Mouse (Mus musculus) lung, postnatal 0 days (tissue): ENCODE results near the gene Lgalsl. TPM values are rescaled to one million over a fixed set of nuclear protein-coding genes. Genes with fewer than 3 reads are reported as not detected.

Source experiments
- ATAC-seq: fragments of 200-750 bp; cut with Nextera tagmentation; 2 replicates; pipeline ENCODE4 v1.8.0; 2017; ENCODE audit warnings: moderate library complexity
- DNase-seq: peaks from one replicate; pipeline ENCODE4 v3.0.0-alpha.2; 2016; ENCODE audit warnings: low spot score
- H3K27ac ChIP-seq: fragments of 300-500 bp; sonication (generic); 2 replicates; pipeline ENCODE4 v1.5.1; 2014; ENCODE audit warnings: antibody characterized with exemption, mild to moderate bottlenecking, low read length, mixed read lengths
- H3K27me3 ChIP-seq: fragments of 300-500 bp; sonication (generic); replicated peaks from 2 replicates; pipeline ENCODE4 v1.6.1; 2014; ENCODE audit warnings: low read length, mixed read lengths; ENCODE audit not compliant: insufficient read depth
- H3K36me3 ChIP-seq: fragments of 300-500 bp; sonication (generic); 2 replicates; pipeline ENCODE4 v1.6.1; 2014; ENCODE audit warnings: low read length, mixed read lengths; ENCODE audit not compliant: insufficient read depth
- H3K4me1 ChIP-seq: fragments of 300-500 bp; sonication (generic); 2 replicates; pipeline ENCODE4 v1.6.1; 2014; ENCODE audit warnings: antibody characterized with exemption, low read depth, low read length, mixed read lengths; ENCODE audit not compliant: insufficient read depth
- H3K4me2 ChIP-seq: fragments of 300-500 bp; sonication (generic); replicated peaks from 2 replicates; pipeline ENCODE4 v1.6.1; 2014; ENCODE audit warnings: low read depth, mild to moderate bottlenecking, low read length, moderate library complexity, mixed read lengths
- H3K4me3 ChIP-seq: fragments of 300-500 bp; sonication (generic); 2 replicates; pipeline ENCODE4 v1.5.1; 2014; ENCODE audit warnings: low read depth, low read length
- H3K9ac ChIP-seq: fragments of 300-500 bp; sonication (generic); replicated peaks from 2 replicates; pipeline ENCODE4 v1.6.1; 2014; ENCODE audit warnings: low read depth, mild to moderate bottlenecking
- H3K9me3 ChIP-seq: fragments of 300-500 bp; sonication (generic); 2 replicates; pipeline ENCODE4 v1.6.1; 2016; ENCODE audit warnings: low read length, mixed read lengths
- CTCF ChIP-seq: IDR thresholded peaks from 2 replicates; pipeline ENCODE4 v1.5.1; 2016; ENCODE audit warnings: antibody characterized with exemption, mild to moderate bottlenecking
- EP300 ChIP-seq: IDR thresholded peaks from 2 replicates; pipeline ENCODE4 v1.6.1; 2016; ENCODE audit warnings: antibody characterized with exemption, mild to moderate bottlenecking, control low read depth
- WGBS: fragments of 180-500 bp; shearing (Covaris S2); extraction: QIAGEN DNeasy Blood & Tissue Kit; methylation state at CpG from one replicate; pipeline ENCODE4 v1.1.7; 2014; 5-methylcytosine and 5-hydroxymethylcytosine counted together
- polyA plus RNA-seq: library from polyadenylated mRNA; unstranded; fragments of >200 nt; fragmentation: Nextera tagmentation; extraction: Ambion mirVana; gene quantifications from 2 replicates; pipeline ENCODE4 v1.2.1, GENCODE M21; 2015

The Lgalsl gene
- polyA plus RNA-seq, 1 experiment from 2014 or later: 39.6 TPM

- Histone ChIP-seq H3K9me3 (no peaks in the 10 kb centered on the region), H3K9ac (no peak overlapping the region), H3K27ac (no peak overlapping the region), H3K4me2 (no peak overlapping the region), H3K4me3 (no peak overlapping the region), H3K4me1 (no peaks in the 10 kb centered on the region), H3K27me3 (no peaks in the 10 kb centered on the region), H3K36me3 (no peaks in the 10 kb centered on the region)
- no peak for ATAC-seq
- 59% methylated on average over 2 of the region's 2 CpGs for WGBS
- no peak for DNase-seq
- TF ChIP-seq EP300: no peak
- no peak for TF ChIP-seq CTCF
These were observed 39.1 kb upstream of the Lgalsl start for GRCm38 (mm10) chr11:20869927-20870326.

- DNase-seq (peak; percentile 30), ATAC-seq (no peak)
- Histone ChIP-seq H3K4me1 (peaks cover 4% of the 10 kb centered on the region; the same call in 1 of the 2 replicates), H3K4me2 (no peak overlapping the region), H3K36me3 (no peaks in the 10 kb centered on the region), H3K9me3 (no peaks in the 10 kb centered on the region), H3K9ac (no peak overlapping the region), H3K4me3 (no peak overlapping the region), H3K27me3 (no peaks in the 10 kb centered on the region), H3K27ac (no peak overlapping the region)
- WGBS: 76% methylated on average over 3 of the region's 3 CpGs
- no peak for TF ChIP-seq EP300
- TF ChIP-seq CTCF: no peak
These were observed 34.6 kb upstream of the Lgalsl start for GRCm38 (mm10) chr11:20865450-20865849.

DNA sequence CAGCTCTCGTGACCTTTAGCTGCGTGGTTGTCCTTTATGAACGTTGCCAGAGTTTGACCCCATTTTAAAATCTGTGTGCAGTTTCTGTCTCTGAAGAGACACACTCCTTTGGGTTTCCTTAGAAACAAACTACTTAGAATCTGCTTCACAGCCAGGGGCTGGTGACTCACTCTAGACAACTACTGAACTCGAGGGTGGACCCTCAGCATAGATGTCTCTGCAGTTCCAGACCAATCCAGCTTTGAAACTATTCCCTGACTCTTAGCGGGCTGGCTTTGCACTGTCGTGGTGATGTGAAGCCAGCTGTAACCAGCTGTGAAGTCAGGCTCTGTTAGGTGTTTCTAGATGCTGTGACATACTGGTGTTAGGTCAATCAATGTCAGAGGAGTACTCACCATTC lies 33.8 kb upstream of the Lgalsl start:
- Histone ChIP-seq H3K4me3 (no peak overlapping the region), H3K9me3 (no peaks in the 10 kb centered on the region), H3K27me3 (no peaks in the 10 kb centered on the region), H3K9ac (no peak overlapping the region), H3K4me1 (peaks cover 8% of the 10 kb centered on the region; the same call in 1 of the 2 replicates), H3K27ac (no peak overlapping the region), H3K36me3 (no peaks in the 10 kb centered on the region), H3K4me2 (no peak overlapping the region)
- TF ChIP-seq EP300: no peak; the same call in 1 of the 2 replicates
- ATAC-seq (peak; percentile 90), DNase-seq (peak; percentile 88)
- 40% methylated on average over 6 of the region's 6 CpGs for WGBS

- WGBS: 72% methylated on average over 5 of the region's 5 CpGs
- no peaks in the 10 kb centered on the region for H3K9me3 ChIP-seq
- peak; percentile 41 for DNase-seq
- no peak overlapping the region for H3K4me2 ChIP-seq
- H3K4me1 ChIP-seq: peaks cover 16% of the 10 kb centered on the region; the same call in 1 of the 2 replicates
- no peaks in the 10 kb centered on the region for H3K36me3 ChIP-seq
- no peaks in the 10 kb centered on the region for H3K27me3 ChIP-seq
- no peak overlapping the region for H3K4me3 ChIP-seq
- no peak for TF ChIP-seq EP300
- no peak for TF ChIP-seq CTCF
- H3K9ac ChIP-seq: no peak overlapping the region
- no peak for ATAC-seq
- no peak overlapping the region for H3K27ac ChIP-seq
These were observed 31.2 kb upstream of the Lgalsl start for GRCm38 (mm10) chr11:20862101-20862500.

GRCm38 (mm10) chr11:20860351-20860750 lies 29.5 kb upstream of the Lgalsl start:
- Histone ChIP-seq H3K27ac (no peak overlapping the region), H3K4me3 (no peak overlapping the region), H3K27me3 (no peaks in the 10 kb centered on the region), H3K4me2 (no peak overlapping the region), H3K9ac (no peak overlapping the region), H3K36me3 (no peaks in the 10 kb centered on the region), H3K4me1 (peaks cover 16% of the 10 kb centered on the region; the same call in 1 of the 2 replicates), H3K9me3 (no peaks in the 10 kb centered on the region)
- no peak for TF ChIP-seq CTCF
- no peak for TF ChIP-seq EP300
- no peak for DNase-seq
- ATAC-seq: no peak
- 87% methylated on average over 3 of the region's 3 CpGs for WGBS

- Histone ChIP-seq H3K4me1 (peaks cover 16% of the 10 kb centered on the region; the same call in 1 of the 2 replicates), H3K36me3 (no peaks in the 10 kb centered on the region), H3K9me3 (no peaks in the 10 kb centered on the region), H3K4me3 (0 out of 2 replicates have a peak overlapping the region, but pooled peaks have one; percentile 23), H3K27me3 (no peaks in the 10 kb centered on the region), H3K9ac (no peak overlapping the region), H3K27ac (peak overlapping the region; percentile 97), H3K4me2 (peak overlapping the region; percentile 47)
- DNase-seq (peak; percentile 59), ATAC-seq (no peak)
- 32% methylated on average over 6 of the region's 6 CpGs for WGBS
- TF ChIP-seq CTCF (no peak), EP300 (no peak)
These were observed 29.0 kb upstream of the Lgalsl start for GRCm38 (mm10) chr11:20859858-20860257.
